Mouse (Mus musculus): ENCODE results near the gene Rrp8.

Gene Rrp8

DNA sequence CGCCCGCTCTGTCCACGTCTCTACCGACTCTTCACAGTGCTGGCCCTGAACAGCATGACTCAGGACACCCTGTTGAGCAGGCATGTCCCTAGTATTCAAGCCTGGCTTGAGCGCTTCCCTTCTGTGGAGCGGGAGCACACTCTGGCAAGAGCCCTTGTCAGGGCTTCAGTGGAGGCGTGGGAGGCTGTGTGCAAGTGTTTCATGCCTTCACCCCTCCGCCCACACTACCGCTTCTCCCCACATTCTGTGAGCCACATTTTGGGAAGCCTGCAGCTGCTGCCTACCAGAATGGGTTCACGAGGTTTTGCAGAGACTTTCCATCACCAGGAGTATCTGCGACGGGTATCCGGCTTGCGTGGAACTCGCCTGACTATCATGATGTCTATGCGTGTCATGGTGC is 34.0 kb downstream of the Rrp8 start:
- no peak for DNase-seq (ENCODE audit: low spot score)

DNA sequence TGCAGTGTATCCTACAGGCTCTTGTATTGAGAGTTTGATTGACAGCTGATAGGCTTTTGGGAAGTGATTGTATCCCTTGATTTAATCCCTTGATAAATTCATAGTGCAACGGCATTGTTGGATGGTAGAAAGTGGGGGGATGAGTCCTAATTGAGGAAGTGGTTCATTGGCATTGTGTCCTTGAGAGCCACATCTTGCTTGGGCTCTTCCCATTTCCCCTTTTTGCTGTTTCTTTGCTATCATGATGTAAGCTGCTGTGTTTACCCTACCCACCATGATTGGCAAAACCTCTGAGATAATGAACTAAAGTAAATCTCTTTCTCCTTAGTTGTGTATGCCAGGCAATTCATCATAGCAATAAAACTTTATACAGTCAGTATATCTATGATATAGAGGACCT is 46.3 kb downstream of the Rrp8 start:
- no peak for DNase-seq (ENCODE audit: low spot score)

GRCm38 (mm10) chr7:105685541-105686197 is 51.5 kb downstream of the Rrp8 start:
- DNase-seq (ENCODE audit: low spot score), result no peak
